In the genomic region with DNA sequence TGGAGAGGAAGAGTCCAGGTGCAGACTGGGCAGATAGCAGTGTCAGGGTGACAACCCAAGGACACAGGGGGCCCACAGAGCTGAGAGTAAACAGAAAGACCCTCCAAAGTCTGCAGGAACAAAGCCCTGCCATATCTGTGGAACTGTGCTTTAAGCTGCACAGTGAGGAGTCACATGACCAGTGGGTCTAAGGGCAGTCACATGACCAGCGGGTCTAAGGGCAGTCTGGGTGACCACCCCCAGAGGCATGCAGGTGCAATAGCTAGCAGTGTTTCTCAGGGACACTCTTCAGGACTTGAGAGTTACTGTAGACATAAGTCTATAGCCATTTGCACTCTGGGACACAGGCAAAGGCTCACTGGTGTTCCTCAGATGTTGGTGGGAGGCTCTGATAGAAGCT, we compare ENCODE assay signal across 26 mouse cellular contexts. TPM values are rescaled to one million over a fixed set of nuclear protein-coding genes. Genes with fewer than 3 reads are reported as not detected.
DNase-seq lines count a peak whose midpoint lies in the region; ATAC-seq and TF ChIP-seq lines count a peak whose summit lies in the region.
"Had no signal": no experiment of that assay in that cellular context is flagged by ENCODE, and none has a peak within 500 bp of the region (broad histone marks: within the 10 kb centered on the region; RNA-seq: fewer than 3 reads in every experiment).

No protein-coding gene starts in this region.

- 0 out of 2 replicates have a peak, but pooled peaks cover 6% of the 10 kb centered on the region for H3K4me1 ChIP-seq in kidney, adult 2 months (ENCODE audit: control insufficient read depth, insufficient read depth, low read length)
- no peaks in the 10 kb centered on the region for H3K4me1 ChIP-seq in kidney, embryonic 14.5 days (ENCODE audit: control insufficient read depth, insufficient read depth, low read length)
- no peaks in the 10 kb centered on the region for H3K4me1 ChIP-seq in hindbrain, embryonic 10.5 days (replicated peaks)
- H3K4me1 ChIP-seq: embryonic facial prominence, embryonic 15.5 days; forebrain, embryonic 10.5 days; forebrain, embryonic 15.5 days; hindbrain, embryonic 15.5 days had no signal

- H3K27ac ChIP-seq in kidney, adult 2 months (ENCODE audit: insufficient read depth, low read depth, low read length), result no peak overlapping the region
- no peak overlapping the region for H3K27ac ChIP-seq in kidney, embryonic 14.5 days (ENCODE audit: low read depth, low read length)
- no peak overlapping the region for H3K27ac ChIP-seq in hindbrain, embryonic 10.5 days
- H3K27ac ChIP-seq: embryonic facial prominence, embryonic 15.5 days; forebrain, embryonic 10.5 days; forebrain, embryonic 15.5 days; hindbrain, embryonic 15.5 days had no signal

- TF ChIP-seq CTCF in kidney, adult 2 months (conservative IDR thresholded peaks at IDR 0.05; ENCODE audit: insufficient read depth, insufficient read length, low read depth, low read length), result no peak

- H3K9ac ChIP-seq in kidney, embryonic 14.5 days (ENCODE audit: low read depth, low read length), result no peak overlapping the region
- H3K9ac ChIP-seq: embryonic facial prominence, embryonic 15.5 days; forebrain, embryonic 15.5 days; hindbrain, embryonic 15.5 days had no signal

- H3K4me3 ChIP-seq in kidney, adult 2 months (ENCODE audit: insufficient read depth, low read depth, low read length), result no peak overlapping the region
- H3K4me3 ChIP-seq in kidney, embryonic 14.5 days (ENCODE audit: low read length), result no peak overlapping the region
- H3K4me3 ChIP-seq in hindbrain, embryonic 10.5 days, result no peak overlapping the region
- H3K4me3 ChIP-seq: embryonic facial prominence, embryonic 15.5 days; erythroblast, embryonic 14.5 days; forebrain, embryonic 10.5 days; forebrain, embryonic 15.5 days; hindbrain, embryonic 15.5 days had no signal

- TF ChIP-seq POLR2A in kidney, adult 2 months (IDR thresholded peaks at IDR 0.05; ENCODE audit: low read depth, low read length), result no peak

- 56% methylated on average over 1 of the region's 1 CpGs for WGBS in kidney, adult 2 months
- whole genome bisulfite sequencing in kidney, embryonic 14.5 days, result 77% methylated on average over 1 of the region's 1 CpGs
- 74% methylated on average over 1 of the region's 1 CpGs for WGBS in hindbrain, embryonic 10.5 days

- no peaks in the 10 kb centered on the region for H3K27me3 ChIP-seq in kidney, adult 2 months (replicated peaks; ENCODE audit: control insufficient read depth, insufficient read depth, low read length)
- H3K27me3 ChIP-seq in kidney, embryonic 14.5 days (ENCODE audit: control insufficient read depth, insufficient read depth, low read length), result peaks cover 3% of the 10 kb centered on the region; the same call in 1 of the 2 replicates
- H3K27me3 ChIP-seq in hindbrain, embryonic 10.5 days (ENCODE audit: insufficient read depth, poor library complexity, severe bottlenecking), result peaks cover 10% of the 10 kb centered on the region
- H3K27me3 ChIP-seq: embryonic facial prominence, embryonic 15.5 days; Patski had no signal

- no peaks in the 10 kb centered on the region for H3K9me3 ChIP-seq in kidney, embryonic 14.5 days (ENCODE audit: control insufficient read depth, low read length)
- H3K9me3 ChIP-seq in hindbrain, embryonic 10.5 days, result no peaks in the 10 kb centered on the region
- H3K9me3 ChIP-seq: embryonic facial prominence, embryonic 15.5 days; forebrain, embryonic 10.5 days; forebrain, embryonic 15.5 days; hindbrain, embryonic 15.5 days had no signal

- H3K36me3 ChIP-seq in kidney, adult 2 months (ENCODE audit: control insufficient read depth, insufficient read depth, low read length), result no peaks in the 10 kb centered on the region
- H3K36me3 ChIP-seq in kidney, embryonic 14.5 days (ENCODE audit: control insufficient read depth, insufficient read depth, low read length), result peaks cover 16% of the 10 kb centered on the region
- H3K36me3 ChIP-seq in hindbrain, embryonic 10.5 days, result peaks cover 33% of the 10 kb centered on the region

- peak; percentile 63 for DNase-seq in kidney, adult 2 months
- peak; percentile 54 to 59 for DNase-seq in kidney, adult 8-10 months
- peak; percentile 62 to 83 for DNase-seq in kidney, postnatal 25 days
- DNase-seq in adrenal gland, adult 18-20 months (ENCODE audit: low spot score in 2 of 2), result no peak
- DNase-seq in hindbrain, embryonic 10.5 days (ENCODE audit: low spot score), result no peak
- DNase-seq: adrenal gland, adult 8-10 months; adrenal gland, postnatal 36 days; cerebellum, adult 11 months; cerebellum, adult 8-10 months; cerebellum, postnatal 14 days; embryo, embryonic 11 days; gastrocnemius, postnatal 36 days; heart, adult 18-20 months had no signal

- no peak overlapping the region for H3K4me2 ChIP-seq in kidney, embryonic 14.5 days (replicated peaks; ENCODE audit: low read depth, low read length)
- H3K4me2 ChIP-seq: embryonic facial prominence, embryonic 15.5 days; forebrain, embryonic 15.5 days; heart, embryonic 11.5 days; hindbrain, embryonic 15.5 days had no signal

- ATAC-seq in kidney, embryonic 14.5 days (ENCODE audit: low FRiP score, low TSS enrichment), result no peak
- no peak for ATAC-seq in megakaryocyte progenitor cell, adult 5-6 weeks (replicated peaks; ENCODE audit: poor library complexity)
- ATAC-seq: activated CD4-positive, CD25-positive, alpha-beta regulatory T cell, adult 4 months; CD4-positive, CD25-positive, alpha-beta regulatory T cell, adult 4 months; forebrain, embryonic 15.5 days; Patski had no signal

RNA-seq across cellular contexts. Expression of a gene that starts 6.6 kb away (rescaled TPM):
- 46.6 and 50.2 TPM in 2 replicates for polyA plus RNA-seq in kidney, adult 2 months (2012; rRNA removed)
- 7.3 and 10.6 TPM in 2 replicates for polyA plus RNA-seq in kidney, embryonic 14.5 days (2014; fragmentation: Nextera tagmentation; extraction: Ambion mirVana)
- total RNA-seq in adrenal gland, adult 18-20 months (2021), result 1 to 10 TPM in 1 of 2 experiments, under 1 TPM in 1; 0.45 to 2.8 TPM
- 0.81 and 2.2 TPM in 2 replicates for total RNA-seq in megakaryocyte progenitor cell, adult 5-6 weeks (2015)
- not detected in 2 replicates for total RNA-seq in megakaryocyte progenitor cell, adult 5-6 weeks (2017)
- polyA plus RNA-seq in hindbrain, embryonic 10.5 days (2016; fragmentation: Nextera tagmentation; extraction: Ambion mirVana), result 0.92 and 1.5 TPM in 2 replicates
- total RNA-seq: gastrocnemius, adult 8-10 months; gastrocnemius, postnatal 36 days; heart, adult 18-20 months; heart, postnatal 25 days had no signal
- polyA plus RNA-seq: activated CD4-positive, CD25-positive, alpha-beta regulatory T cell, adult 4 months; Patski had no signal

RNA-seq across cellular contexts. Expression of a gene that starts 36.0 kb away (rescaled TPM):
- 1,125 and 1,412 TPM in 2 replicates for polyA plus RNA-seq in kidney, adult 2 months (2012; rRNA removed)
- 4.4 and 4.7 TPM in 2 replicates for polyA plus RNA-seq in kidney, embryonic 14.5 days (2014; fragmentation: Nextera tagmentation; extraction: Ambion mirVana)
- 1 to 10 TPM; 1.9 to 6.7 TPM for total RNA-seq in adrenal gland, adult 18-20 months (2021)
- total RNA-seq in megakaryocyte progenitor cell, adult 5-6 weeks (2015), result 0.12 and 1.5 TPM in 2 replicates
- total RNA-seq in megakaryocyte progenitor cell, adult 5-6 weeks (2017), result 0.64 TPM in 1 of 2 replicates, not detected in the other
- 0.39 and 0.58 TPM in 2 replicates for polyA plus RNA-seq in hindbrain, embryonic 10.5 days (2016; fragmentation: Nextera tagmentation; extraction: Ambion mirVana)
- polyA plus RNA-seq: CD4-positive, CD25-positive, alpha-beta regulatory T cell, adult 4 months; erythroblast, embryonic 14.5 days had no signal

RNA-seq across cellular contexts. Expression of a gene that starts 39.3 kb away (rescaled TPM):
- polyA plus RNA-seq in kidney, adult 2 months (2012; rRNA removed), result 60.2 and 68.7 TPM in 2 replicates
- polyA plus RNA-seq in kidney, embryonic 14.5 days (2014; fragmentation: Nextera tagmentation; extraction: Ambion mirVana), result 138 and 158 TPM in 2 replicates
- total RNA-seq in adrenal gland, adult 18-20 months (2021), result 100 to 1,000 TPM; 144 to 155 TPM
- 75.6 and 76.8 TPM in 2 replicates for total RNA-seq in megakaryocyte progenitor cell, adult 5-6 weeks (2015)
- total RNA-seq in megakaryocyte progenitor cell, adult 5-6 weeks (2017), result 153 and 162 TPM in 2 replicates
- polyA plus RNA-seq in hindbrain, embryonic 10.5 days (2016; fragmentation: Nextera tagmentation; extraction: Ambion mirVana), result 365 and 372 TPM in 2 replicates

RNA-seq across cellular contexts. Expression of a gene that starts 48.7 kb away (rescaled TPM):
- 30.8 and 31.0 TPM in 2 replicates for polyA plus RNA-seq in kidney, adult 2 months (2012; rRNA removed)
- 1,196 and 1,506 TPM in 2 replicates for polyA plus RNA-seq in kidney, embryonic 14.5 days (2014; fragmentation: Nextera tagmentation; extraction: Ambion mirVana)
- total RNA-seq in adrenal gland, adult 18-20 months (2021), result 100 to 1,000 TPM; 153 to 767 TPM
- 0.61 and 0.79 TPM in 2 replicates for total RNA-seq in megakaryocyte progenitor cell, adult 5-6 weeks (2015)
- 0.41 and 0.58 TPM in 2 replicates for total RNA-seq in megakaryocyte progenitor cell, adult 5-6 weeks (2017)
- 438 and 682 TPM in 2 replicates for polyA plus RNA-seq in hindbrain, embryonic 10.5 days (2016; fragmentation: Nextera tagmentation; extraction: Ambion mirVana)

Comparison
In these comparisons a context has a peak if more than half of its experiments do, and no peak if none do; other contexts are left out.
1. RNA of a gene that starts 36.0 kb away (polyA plus RNA-seq): 1,125 to 1,412 TPM in kidney, adult 2 months; 4.4 to 4.7 TPM in kidney, embryonic 14.5 days and 0.39 to 0.58 TPM in hindbrain, embryonic 10.5 days; every median in the first group is over 100 times any median in the second.
2. DNase-seq: peak in kidney, adult 2 months (single experiment), kidney, adult 8-10 months (2 of 2) and kidney, postnatal 25 days (2 of 2); none in adrenal gland, adult 18-20 months (0 of 2) and hindbrain, embryonic 10.5 days (single experiment).